In genomic region chr3:31096155-31097101, GRCm38 (mm10) we compare ENCODE assay signal across 9 mouse cellular contexts. TPM values are rescaled to one million over a fixed set of nuclear protein-coding genes. Genes with fewer than 3 reads are reported as not detected.
DNase-seq lines count a peak whose midpoint lies in the region; ATAC-seq and TF ChIP-seq lines count a peak whose summit lies in the region.
"Had no signal": no experiment of that assay in that cellular context is flagged by ENCODE, and none has a peak within 500 bp of the region (broad histone marks: within the 10 kb centered on the region; RNA-seq: fewer than 3 reads in every experiment).

No protein-coding gene starts in this region.

- TF ChIP-seq RAD21 in CH12.LX (IDR thresholded peaks at IDR 0.05; ENCODE audit: low read depth, low read length) = no peak

- peak overlapping the region; percentile 94 for H3K4me3 ChIP-seq in heart, embryonic 12.5 days
- peak overlapping the region; percentile 60 to 94 (median 83) for H3K4me3 ChIP-seq in CH12.LX (replicated peaks in 1 of 3; ENCODE audit: low read depth in 2 of 3, low read length in 2 of 3, poor library complexity in 1 of 3)
- H3K4me3 ChIP-seq in forebrain, embryonic 12.5 days (replicated peaks) = peak overlapping the region; percentile 95
- peak overlapping the region; percentile 89 for H3K4me3 ChIP-seq in liver, embryonic 13.5 days (replicated peaks)

- no peak for TF ChIP-seq CTCF in CH12.LX (conservative IDR thresholded peaks at IDR 0.05 in 1 of 2, IDR thresholded peaks at IDR 0.05 in 1 of 2; ENCODE audit: low read depth in 2 of 2, low read length in 2 of 2)

- no peak for TF ChIP-seq EP300 in CH12.LX (IDR thresholded peaks at IDR 0.05; ENCODE audit: low read length)

- peaks cover 25% of the 10 kb centered on the region for H3K79me2 ChIP-seq in CH12.LX (replicated peaks; ENCODE audit: control insufficient read depth, extremely low read depth, insufficient read depth, poor library complexity, severe bottlenecking)

- 41% methylated on average over 10 of the region's 10 CpGs for WGBS in heart, embryonic 12.5 days
- WGBS in forebrain, embryonic 12.5 days = 42% methylated on average over 10 of the region's 10 CpGs
- WGBS in liver, embryonic 13.5 days (ENCODE audit: insufficient replicate concordance) = 48% methylated on average over 10 of the region's 10 CpGs

- peaks cover 27% of the 10 kb centered on the region for H3K4me1 ChIP-seq in heart, embryonic 12.5 days (replicated peaks)
- H3K4me1 ChIP-seq in CH12.LX (ENCODE audit: control insufficient read depth in 1 of 2, insufficient read depth in 2 of 2) = peaks cover 4 to 64% of the 10 kb centered on the region in 2 experiments; a peak in 3 of 4 replicates
- peaks cover 49% of the 10 kb centered on the region for H3K4me1 ChIP-seq in forebrain, embryonic 12.5 days
- H3K4me1 ChIP-seq in liver, embryonic 13.5 days (replicated peaks) = peaks cover 57% of the 10 kb centered on the region

- peaks cover 7% of the 10 kb centered on the region; the same call in 1 of the 2 replicates for H3K36me3 ChIP-seq in heart, embryonic 12.5 days
- H3K36me3 ChIP-seq in CH12.LX (replicated peaks in 1 of 2; ENCODE audit: control insufficient read depth in 1 of 2, insufficient read depth in 1 of 2, low read length in 1 of 2) = peaks cover 0 to 7% of the 10 kb centered on the region in 2 experiments
- no peaks in the 10 kb centered on the region; the same call in none of the 2 replicates for H3K36me3 ChIP-seq in forebrain, embryonic 12.5 days (replicated peaks)
- no peaks in the 10 kb centered on the region for H3K36me3 ChIP-seq in liver, embryonic 13.5 days

- DNase-seq in heart, postnatal 10 days = no peak
- DNase-seq in CH12.LX (ENCODE audit: extremely low read depth) = no peak
- no peak for DNase-seq in liver, embryonic 13.5 days
- DNase-seq in adrenal gland, adult 18-20 months (ENCODE audit: low spot score in 2 of 2) = no peak
- no peak for DNase-seq in gastrocnemius, adult 8-10 months (ENCODE audit: low spot score in 2 of 2)
- DNase-seq in right cerebral cortex, postnatal 4 days = no peak

- in situ Hi-C loops in CH12.LX (cut with MboI; ENCODE audit: low pct_ligation_motif_present, low pct_unique_long_range_greater_than_20kb, low sequenced_read_pairs) = no loop called here

- ATAC-seq in heart, embryonic 12.5 days (ENCODE audit: insufficient number of reproducible peaks, low FRiP score) = no peak
- no peak for ATAC-seq in forebrain, embryonic 12.5 days (ENCODE audit: low FRiP score)
- ATAC-seq in liver, embryonic 13.5 days (ENCODE audit: low read depth) = no peak

- TF ChIP-seq POLR2A in CH12.LX (IDR thresholded peaks at IDR 0.05; ENCODE audit: low read depth, low read length) = no peak

- H3K9ac ChIP-seq in heart, embryonic 12.5 days = peak overlapping the region; percentile 93
- peak overlapping the region; percentile 78 for H3K9ac ChIP-seq in CH12.LX (ENCODE audit: insufficient read depth, low read depth)
- H3K9ac ChIP-seq in forebrain, embryonic 12.5 days = peak overlapping the region; percentile 91
- H3K9ac ChIP-seq in liver, embryonic 13.5 days = peak overlapping the region; percentile 96

- peak overlapping the region; percentile 79 for H3K4me2 ChIP-seq in heart, embryonic 12.5 days
- H3K4me2 ChIP-seq in CH12.LX (ENCODE audit: insufficient read depth, low read depth, poor library complexity, severe bottlenecking) = peak overlapping the region; percentile 85; the same call in 1 of the 2 replicates
- peak overlapping the region; percentile 74 for H3K4me2 ChIP-seq in forebrain, embryonic 12.5 days
- peak overlapping the region; percentile 100 for H3K4me2 ChIP-seq in liver, embryonic 13.5 days

- no peaks in the 10 kb centered on the region for H3K27me3 ChIP-seq in heart, embryonic 12.5 days (replicated peaks)
- no peaks in the 10 kb centered on the region for H3K27me3 ChIP-seq in CH12.LX (replicated peaks)
- no peaks in the 10 kb centered on the region for H3K27me3 ChIP-seq in forebrain, embryonic 12.5 days
- no peaks in the 10 kb centered on the region for H3K27me3 ChIP-seq in liver, embryonic 13.5 days

- no peaks in the 10 kb centered on the region for H3K9me3 ChIP-seq in heart, embryonic 12.5 days (replicated peaks)
- H3K9me3 ChIP-seq in CH12.LX (replicated peaks; ENCODE audit: low read length) = no peaks in the 10 kb centered on the region
- no peaks in the 10 kb centered on the region for H3K9me3 ChIP-seq in forebrain, embryonic 12.5 days
- no peaks in the 10 kb centered on the region for H3K9me3 ChIP-seq in liver, embryonic 13.5 days (replicated peaks)

- dilution Hi-C loops in CH12.LX (cut with MboI; ENCODE audit: extremely low pct_ligation_motif_present, extremely low pct_unique_long_range_greater_than_20kb, low sequenced_read_pairs) = no loop called here

- intact Hi-C loops in heart, postnatal 10 days (cut with DNase I) = no loop called here

- peak overlapping the region; percentile 99 for H3K27ac ChIP-seq in heart, embryonic 12.5 days (ENCODE audit: poor library complexity, severe bottlenecking)
- H3K27ac ChIP-seq in CH12.LX (ENCODE audit: insufficient read depth, low read depth) = peak overlapping the region; percentile 85; the same call in 1 of the 2 replicates
- peak overlapping the region; percentile 100; the same call in 1 of the 2 replicates for H3K27ac ChIP-seq in forebrain, embryonic 12.5 days
- peak overlapping the region; percentile 92; the same call in 1 of the 2 replicates for H3K27ac ChIP-seq in liver, embryonic 13.5 days

TF ChIP-seq in CH12.LX, 34 proteins besides CTCF, POLR2A, EP300 and RAD21:
- TF ChIP-seq ETS1 (conservative IDR thresholded peaks at IDR 0.05; ENCODE audit: low read depth, low read length) (peak; percentile 38; the same call in 1 of the 2 replicates), SIN3A (IDR thresholded peaks at IDR 0.05; ENCODE audit: low read length) (peak; percentile 78), MEF2A (IDR thresholded peaks at IDR 0.05; ENCODE audit: borderline replicate concordance, low read depth, low read length) (no peak), ZNF384 (IDR thresholded peaks at IDR 0.05; ENCODE audit: low read depth, low read length) (peak; percentile 89), TBP (conservative IDR thresholded peaks at IDR 0.05; ENCODE audit: low read depth, low read length) (0 out of 2 replicates have a peak, but pooled peaks have one; percentile 2), ZMIZ1 (IDR thresholded peaks at IDR 0.05; ENCODE audit: low read depth, low read length) (no peak), TCF12 (IDR thresholded peaks at IDR 0.05; ENCODE audit: low read depth, low read length) (no peak), CHD1 (IDR thresholded peaks at IDR 0.05; ENCODE audit: low read depth, low read length) (no peak), SMC3 (IDR thresholded peaks at IDR 0.05; ENCODE audit: low read depth, low read length) (no peak)
TF ChIP-seq in CH12.LX: peak in this region for 4.

RNA-seq across cellular contexts. Expression of gene Skil, which starts 1.6 kb away (rescaled TPM):
- polyA plus RNA-seq in heart, embryonic 12.5 days (2016; fragmentation: Nextera tagmentation; extraction: Ambion mirVana) = 30.2 and 30.3 TPM in 2 replicates
- 10 to 100 TPM; 25.9 to 26.9 TPM for total RNA-seq in heart, postnatal 10 days (2021)
- total RNA-seq in CH12.LX (2012; rRNA removed) (11.2 and 11.4 TPM in 2 replicates), CH12.LX (2014; rRNA removed) (18.9 and 22.4 TPM in 2 replicates)
- polyA plus RNA-seq in CH12.LX (2012; ENCODE audit: insufficient read length, low read depth) = 11.0 and 11.1 TPM in 2 replicates
- polyA plus RNA-seq in forebrain, embryonic 12.5 days (2016; fragmentation: Nextera tagmentation; extraction: Ambion mirVana) = 40.1 and 40.2 TPM in 2 replicates
- polyA plus RNA-seq in liver, embryonic 13.5 days (2015; fragmentation: Nextera tagmentation; extraction: Ambion mirVana) = 4.9 and 5.8 TPM in 2 replicates
- 10 to 100 TPM; 24.3 to 34.4 TPM for total RNA-seq in adrenal gland, adult 18-20 months (2021)
- 10 to 100 TPM in 1 of 4 experiments, 1 to 10 TPM in 3; 8.6 to 12.2 (median 8.9) TPM for total RNA-seq in gastrocnemius, adult 8-10 months (2022)

RNA-seq across cellular contexts. Expression of gene Cldn11, which starts 53.3 kb away (rescaled TPM):
- polyA plus RNA-seq in heart, embryonic 12.5 days (2016; fragmentation: Nextera tagmentation; extraction: Ambion mirVana) = 4.6 and 4.7 TPM in 2 replicates
- total RNA-seq in heart, postnatal 10 days (2021) = 1 to 10 TPM; 2.1 to 2.2 TPM
- total RNA-seq in CH12.LX (2012; rRNA removed) = not detected in 2 replicates
- not detected in 2 replicates for total RNA-seq in CH12.LX (2014; rRNA removed)
- polyA plus RNA-seq in CH12.LX (2012; ENCODE audit: insufficient read length, low read depth) = not detected in 2 replicates
- polyA plus RNA-seq in forebrain, embryonic 12.5 days (2016; fragmentation: Nextera tagmentation; extraction: Ambion mirVana) = 33.1 TPM in 2 replicates
- 0.12 and 0.30 TPM in 2 replicates for polyA plus RNA-seq in liver, embryonic 13.5 days (2015; fragmentation: Nextera tagmentation; extraction: Ambion mirVana)
- total RNA-seq in adrenal gland, adult 18-20 months (2021) = 10 to 100 TPM in 1 of 2 experiments, 1 to 10 TPM in 1; 6.3 to 13.1 TPM
- under 1 TPM in 2 of 4 experiments, not detected in 2; 0.34 to 0.54 TPM for total RNA-seq in gastrocnemius, adult 8-10 months (2022)
- total RNA-seq: hematopoietic stem cell, adult 5-6 weeks had no signal
